Mouse (Mus musculus) common myeloid progenitor, adult 5-6 weeks (primary cell): Measurements from ENCODE around the gene Hsf4. TPM values are rescaled to one million over a fixed set of nuclear protein-coding genes. Genes with fewer than 3 reads are reported as not detected.
"Not testable (repeated sequence)": the region's sequence is repeated elsewhere in the genome, so short reads cannot be mapped to it uniquely, and the experiment has no call there.

ENCODE experiments used
- ATAC-seq: replicated peaks from 2 replicates; pipeline ENCODE4 v1.8.0; 2016; ENCODE audit warnings: low read depth, mild to moderate bottlenecking, moderate TSS enrichment, inconsistent platforms; ENCODE audit not compliant: poor library complexity, severe bottlenecking
- total RNA-seq: library from RNA; stranded (forward); fragments of 200-1000, 187-1606 nt; gene quantifications from 2 replicates; pipeline ENCODE4 v1.2.3, GENCODE M21; 2017

Hsf4 gene
- total RNA-seq = not detected in 2 replicates

DNA sequence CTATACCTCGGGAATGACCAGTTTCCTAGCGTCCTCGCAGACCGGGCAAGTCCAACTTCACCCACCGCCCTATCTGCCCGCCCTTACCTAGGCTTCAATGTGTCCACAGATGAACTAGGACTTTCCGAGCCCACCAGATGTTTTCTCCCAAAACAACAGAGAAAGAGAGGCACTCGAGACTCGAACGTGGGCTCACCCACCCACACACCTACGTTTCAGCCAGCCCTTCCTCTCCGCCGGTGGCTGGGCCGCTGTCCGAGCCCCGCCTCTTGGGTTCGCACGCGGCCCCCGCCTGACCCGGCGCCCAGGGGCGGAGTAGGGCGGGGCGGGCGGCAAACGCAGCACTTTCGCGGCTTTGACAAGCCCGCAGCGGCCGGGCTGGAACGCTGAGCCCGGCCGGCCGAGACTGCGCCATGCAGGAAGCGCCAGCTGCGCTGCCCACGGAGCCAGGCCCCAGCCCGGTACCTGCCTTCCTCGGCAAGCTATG is at the start of gene Hsf4:
TSS of gene Hsf4 (plus strand) at position 341 of the 487 bp plus-strand sequence.
- peak; percentile 9 for ATAC-seq

DNA sequence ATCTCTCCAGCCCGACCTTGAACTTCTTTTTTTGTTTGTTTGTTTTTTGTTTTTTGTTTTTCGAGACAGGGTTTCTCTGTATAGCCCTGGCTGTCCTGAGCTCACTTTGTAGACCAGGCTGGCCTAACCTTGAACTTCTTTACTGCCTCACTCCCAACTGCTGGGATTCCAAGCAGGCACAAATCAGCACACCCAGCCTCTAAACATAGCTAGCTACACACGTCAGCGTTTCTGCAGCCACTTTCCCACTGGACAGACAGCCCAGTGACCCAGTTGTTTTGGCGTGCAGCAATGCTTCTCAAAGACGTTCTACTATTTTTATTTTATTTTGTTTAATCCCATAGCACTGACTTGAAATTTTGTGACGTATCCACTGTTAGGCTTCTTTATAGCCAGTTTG is 45.8 kb upstream of the Hsf4 start:
- no peak for ATAC-seq

DNA sequence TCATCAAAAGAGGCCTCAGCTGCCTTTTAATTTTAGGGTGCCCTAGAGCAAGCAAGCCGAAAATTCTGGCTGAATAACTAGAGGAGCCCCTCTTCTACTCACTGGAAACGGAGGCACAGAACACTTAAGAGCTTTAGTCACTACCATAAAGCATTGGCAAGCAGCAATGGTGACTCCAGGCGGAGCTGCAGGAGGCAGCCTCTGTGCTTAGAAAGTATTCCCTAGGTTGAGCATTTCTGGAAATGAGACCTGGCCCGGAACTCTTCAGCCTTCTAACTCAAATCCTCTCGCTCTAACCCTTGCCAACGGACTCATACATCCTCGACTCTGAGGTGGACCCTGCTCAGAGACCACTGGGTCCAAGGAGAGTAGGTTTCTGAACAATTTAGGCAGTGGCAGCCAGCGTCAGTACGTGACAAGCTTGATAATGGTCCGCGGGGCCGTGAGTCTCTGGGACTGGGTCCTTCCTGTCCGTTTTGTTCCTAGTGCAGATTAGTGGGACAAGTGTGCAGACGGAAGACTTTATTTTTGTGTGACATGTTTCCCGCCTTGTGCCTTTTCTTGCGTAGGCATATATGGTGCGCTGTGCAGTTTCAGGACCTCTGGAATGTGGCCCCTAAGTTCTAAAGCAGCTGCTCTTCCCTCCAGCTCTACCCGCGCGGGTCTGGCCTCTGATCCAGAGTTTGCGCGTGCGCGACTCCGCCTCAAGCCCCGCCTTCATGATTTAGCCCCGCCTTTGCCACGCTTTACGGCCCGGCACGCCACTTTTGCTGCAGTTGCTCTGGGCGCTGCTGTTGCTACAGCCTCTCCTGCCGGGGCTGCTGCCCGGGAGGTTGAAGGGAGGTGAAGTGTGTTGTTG is 45.0 kb upstream of the Hsf4 start, which contains the start of gene D230025D16Rik:
TSS of gene D230025D16Rik (plus strand) at position 733 of the 859 bp plus-strand sequence.
- ATAC-seq = peak; percentile 94

DNA sequence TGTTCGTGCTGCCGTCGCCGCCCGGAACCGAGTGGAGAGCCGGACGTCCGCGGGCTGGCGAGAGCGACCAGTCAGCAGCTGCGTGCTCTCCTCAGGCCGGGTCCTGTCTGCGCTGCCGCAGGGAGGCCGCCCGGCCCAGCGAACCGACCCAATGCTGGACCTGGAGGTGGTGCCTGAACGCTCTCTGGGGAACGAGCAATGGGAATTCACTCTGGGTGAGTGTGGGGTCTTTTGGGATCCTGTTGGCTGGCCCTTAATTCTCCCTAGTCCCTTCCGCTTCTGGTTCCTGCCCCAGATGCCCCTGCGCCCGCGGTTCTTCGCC is 44.4 kb upstream of the Hsf4 start:
- ATAC-seq = no peak

DNA sequence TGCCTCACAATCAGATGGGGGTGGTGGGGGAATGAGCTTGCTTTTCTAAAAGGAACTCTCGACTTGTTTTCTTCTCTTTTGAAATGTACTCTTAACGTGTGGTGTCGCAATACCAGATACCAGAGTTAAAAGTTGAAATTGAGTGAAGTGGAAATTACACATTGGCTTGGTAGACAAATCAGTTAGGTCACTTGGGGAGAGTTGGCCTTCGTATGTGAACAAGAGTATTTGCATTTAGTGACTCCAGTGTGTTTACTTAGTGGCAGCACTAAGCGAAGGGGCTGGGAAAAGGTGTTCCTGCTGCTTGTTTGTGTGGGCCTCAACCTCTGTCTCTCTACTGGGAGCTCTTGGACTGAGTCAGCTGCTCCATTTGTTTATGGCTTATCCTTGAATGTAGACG is 43.7 kb upstream of the Hsf4 start:
- peak; percentile 29; the same call in 1 of the 2 replicates for ATAC-seq

DNA sequence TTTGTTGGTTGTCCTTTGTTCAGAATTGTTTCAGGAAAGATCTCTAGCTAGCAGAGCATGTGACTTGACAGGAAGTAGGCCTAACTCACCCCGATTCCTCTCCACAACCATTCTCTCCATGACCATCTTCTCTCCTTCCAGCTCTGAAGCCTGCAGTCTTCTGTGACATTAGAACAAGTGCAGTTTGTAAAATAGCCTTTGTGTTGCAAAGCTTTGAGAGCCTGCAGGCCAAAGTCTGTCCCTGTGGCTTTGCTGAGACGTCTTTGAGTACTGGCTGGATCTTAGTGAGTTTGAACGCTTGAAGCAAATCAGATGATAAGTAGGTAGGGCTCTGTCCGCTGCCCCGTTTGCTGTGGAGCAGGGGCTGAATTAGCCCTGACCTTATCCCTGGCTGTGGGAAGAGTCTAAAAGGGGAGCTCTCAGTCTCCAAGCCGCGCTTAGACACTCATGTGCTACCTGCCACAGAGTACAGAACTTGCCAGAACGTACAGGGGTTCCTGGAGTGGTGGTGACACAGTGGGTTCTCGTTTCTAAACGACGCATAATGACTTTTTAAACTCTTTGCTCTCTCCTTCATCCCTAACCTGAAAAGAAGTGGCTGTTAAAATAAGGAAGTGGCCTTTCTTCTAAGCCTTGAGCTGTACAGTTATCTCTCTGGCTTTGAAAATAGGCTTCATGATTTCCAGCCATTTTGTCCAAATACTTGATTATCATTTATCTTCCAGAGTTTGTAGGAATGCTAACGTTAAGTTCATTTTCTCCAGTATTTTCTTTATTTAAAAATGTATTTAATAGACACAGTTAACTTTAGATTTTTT is 37.9 kb upstream of the Hsf4 start:
- ATAC-seq = 0 out of 2 replicates have a peak, but pooled peaks have one; percentile 36

DNA sequence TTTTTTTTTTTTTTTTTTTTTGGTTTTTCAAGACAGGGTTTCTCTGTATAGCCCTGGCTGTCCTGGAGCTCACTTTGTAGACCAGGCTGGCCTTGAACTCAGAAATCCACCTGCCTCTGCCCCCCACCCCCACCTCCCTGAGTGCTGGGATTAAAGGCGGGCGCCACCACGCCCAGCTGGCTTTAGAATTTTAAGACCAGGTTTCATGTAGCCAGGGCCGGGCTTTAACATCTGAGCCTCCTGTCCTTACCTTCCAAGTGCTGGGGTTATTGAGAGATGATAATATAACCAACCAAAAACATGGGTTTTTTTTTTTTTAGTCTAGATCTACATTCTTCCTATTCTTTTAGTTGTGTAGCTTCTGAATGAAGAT is 37.3 kb upstream of the Hsf4 start:
- not testable (repeated sequence) for ATAC-seq

DNA sequence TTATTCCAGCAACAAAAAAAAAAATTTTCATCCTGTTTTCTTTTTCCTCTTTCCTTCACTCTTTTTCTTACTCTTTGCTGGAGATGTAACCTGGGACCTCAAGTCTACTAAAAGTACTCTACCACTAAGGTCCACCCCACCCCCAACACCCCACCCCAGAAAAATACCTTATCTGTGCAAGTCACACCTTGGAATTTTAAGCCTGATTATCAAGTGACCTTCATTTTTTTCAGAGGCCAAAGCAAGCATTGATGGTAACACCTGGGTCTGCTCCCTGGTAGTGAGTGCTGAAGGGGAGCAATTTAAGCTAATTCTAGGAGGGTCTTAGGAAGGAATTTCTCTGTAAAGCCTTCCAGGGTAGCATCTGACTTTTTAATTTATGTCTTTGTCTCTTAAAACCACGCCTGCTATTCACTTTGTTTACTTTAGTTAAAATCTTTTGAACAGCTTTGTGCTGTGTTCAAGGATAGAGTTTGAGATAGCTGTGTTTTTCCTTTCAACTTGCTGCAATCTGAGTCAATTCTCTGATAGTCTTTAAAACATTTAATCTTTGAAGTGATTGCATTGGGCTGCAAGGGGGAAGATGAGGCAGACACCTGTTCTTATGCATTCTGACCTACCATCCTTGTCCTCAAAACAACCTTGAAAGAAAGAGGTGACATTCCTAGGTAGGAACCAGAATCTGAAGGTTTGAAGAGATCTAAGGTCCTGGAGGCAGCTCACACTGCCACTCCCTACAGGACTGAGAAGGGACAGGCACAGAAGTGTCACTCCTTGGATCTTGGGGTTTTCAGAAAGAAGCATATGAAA is 36.3 kb upstream of the Hsf4 start:
- no peak for ATAC-seq

DNA sequence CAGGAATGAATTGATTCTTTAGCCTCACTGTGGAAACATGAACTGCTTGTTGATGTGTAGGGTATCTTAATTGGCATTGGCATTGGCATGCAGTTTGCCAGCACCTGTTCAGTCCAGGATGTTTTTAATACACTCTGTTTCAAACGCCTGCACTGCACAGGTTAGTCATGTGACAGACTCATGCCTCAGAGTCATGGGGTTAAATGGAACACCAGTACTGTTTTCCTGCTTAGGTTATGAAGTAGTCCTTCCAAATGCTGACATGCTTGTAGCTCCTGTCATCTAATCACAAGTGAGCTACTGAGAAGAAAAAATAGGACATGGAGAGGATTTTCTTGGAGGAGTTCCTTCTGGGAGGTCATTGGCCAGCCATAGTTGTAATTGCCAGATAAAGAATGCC is 34.4 kb upstream of the Hsf4 start:
- ATAC-seq = no peak

DNA sequence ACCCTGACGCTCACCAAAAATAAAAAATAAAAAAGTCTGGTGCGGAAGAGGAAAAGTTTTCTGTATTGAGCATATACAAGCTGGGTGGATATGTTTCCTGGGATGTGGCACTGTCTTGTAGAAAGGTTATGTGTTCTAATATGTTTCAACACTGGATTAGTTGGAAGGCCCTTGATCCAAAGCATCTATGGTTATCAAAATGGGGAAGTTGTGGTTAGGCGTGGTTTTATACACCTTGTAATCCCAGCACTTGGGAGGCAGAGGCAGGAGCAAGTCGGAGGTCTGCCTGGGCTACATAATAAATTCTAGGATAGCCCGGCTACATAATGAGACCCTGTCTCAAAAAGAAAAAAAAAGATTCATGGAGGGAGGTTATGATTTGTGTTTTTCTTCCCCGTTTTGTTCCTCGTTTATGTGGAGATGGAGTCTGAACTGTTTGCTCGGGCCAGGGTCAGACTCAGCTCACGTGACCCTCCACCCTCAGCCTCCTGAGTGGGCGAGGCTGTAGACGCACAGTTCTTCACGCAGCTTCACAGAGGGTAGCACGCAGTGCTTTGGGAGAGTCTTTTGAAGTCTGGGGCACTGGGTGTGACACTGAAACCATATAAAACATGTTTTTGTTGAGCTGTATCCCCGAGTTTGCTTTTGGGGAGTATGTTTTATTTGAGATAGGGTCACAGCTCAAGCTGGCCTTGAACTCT is 32.0 kb upstream of the Hsf4 start:
- peak; percentile 42 for ATAC-seq

DNA sequence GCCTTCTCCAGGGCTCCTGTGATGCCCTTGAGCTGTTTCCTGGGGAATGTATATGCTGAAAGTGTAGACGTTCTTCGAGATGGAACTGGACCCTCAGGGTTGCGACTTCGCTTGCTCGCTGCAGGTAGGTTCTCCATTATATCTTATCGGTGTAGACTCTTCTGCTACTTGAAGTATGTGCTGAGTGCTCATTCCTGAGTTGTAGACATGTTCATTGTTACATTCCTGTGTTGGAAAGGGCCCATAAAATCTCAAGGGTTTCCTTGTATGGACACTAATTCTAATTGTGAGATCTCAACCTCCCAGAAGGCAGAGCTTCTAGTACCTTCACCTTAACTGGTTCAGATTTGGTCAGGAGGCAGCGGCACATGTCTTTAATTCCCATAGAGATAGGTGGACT is 28.6 kb upstream of the Hsf4 start:
- ATAC-seq = no peak

DNA sequence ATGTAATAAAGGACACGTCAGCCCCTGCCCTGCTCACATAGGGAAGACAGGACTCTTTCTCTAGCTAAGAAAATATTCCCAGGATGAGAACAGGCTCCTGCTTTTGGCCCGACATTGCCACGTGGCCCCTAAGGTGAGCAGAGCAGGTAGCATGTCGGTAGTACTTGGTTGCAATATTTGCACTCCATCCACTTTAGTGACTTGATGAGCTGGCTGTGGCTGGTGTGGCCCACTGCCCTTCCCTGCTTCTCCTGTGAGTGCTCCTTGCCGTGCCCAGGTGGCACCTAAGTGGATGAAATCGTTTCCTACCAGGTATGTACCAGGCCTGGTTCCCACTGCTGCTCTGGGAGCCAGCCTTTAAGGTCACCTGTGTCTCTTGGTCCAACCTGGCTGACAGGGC is 17.6 kb upstream of the Hsf4 start:
- no peak for ATAC-seq

DNA sequence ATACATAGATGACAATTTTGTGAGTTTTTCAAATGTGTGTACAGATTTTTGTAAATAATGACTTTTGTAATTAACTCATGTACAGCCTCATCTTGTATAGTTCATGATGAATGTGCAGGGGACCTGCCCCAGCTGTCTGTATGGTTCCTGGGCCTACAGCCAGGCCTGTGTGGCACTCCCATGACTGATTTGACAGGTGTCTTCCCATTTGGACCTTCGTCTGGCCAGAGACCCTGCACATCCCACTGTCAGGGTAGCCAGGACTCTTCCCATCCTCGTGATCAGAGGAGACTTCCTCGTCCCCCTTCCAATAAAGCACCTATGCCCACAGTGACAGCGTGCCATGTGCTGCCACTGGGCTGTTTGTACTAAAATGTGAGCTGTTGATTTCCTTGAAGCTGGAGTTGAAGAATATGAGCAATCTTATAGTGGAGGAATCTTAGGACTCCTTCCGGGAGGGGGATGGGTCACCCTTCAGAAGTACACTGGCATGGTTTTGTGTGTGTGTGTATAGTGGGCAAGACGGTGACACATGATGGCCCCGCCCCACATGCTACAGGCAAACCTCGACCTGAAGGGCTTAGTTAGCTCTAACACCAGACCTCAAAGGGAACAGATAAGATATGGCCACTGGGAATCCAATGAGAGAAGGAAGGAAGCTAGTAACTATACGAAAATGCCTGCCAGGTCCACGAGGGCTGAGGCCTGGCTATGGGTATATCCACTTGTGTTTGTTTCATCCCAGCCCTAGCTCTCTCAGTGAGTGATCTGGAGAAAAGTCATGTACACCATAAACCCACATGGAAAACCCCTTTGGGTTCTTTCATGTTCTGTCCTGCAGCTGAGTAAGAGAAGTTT is 16.7 kb upstream of the Hsf4 start:
- ATAC-seq = no peak

DNA sequence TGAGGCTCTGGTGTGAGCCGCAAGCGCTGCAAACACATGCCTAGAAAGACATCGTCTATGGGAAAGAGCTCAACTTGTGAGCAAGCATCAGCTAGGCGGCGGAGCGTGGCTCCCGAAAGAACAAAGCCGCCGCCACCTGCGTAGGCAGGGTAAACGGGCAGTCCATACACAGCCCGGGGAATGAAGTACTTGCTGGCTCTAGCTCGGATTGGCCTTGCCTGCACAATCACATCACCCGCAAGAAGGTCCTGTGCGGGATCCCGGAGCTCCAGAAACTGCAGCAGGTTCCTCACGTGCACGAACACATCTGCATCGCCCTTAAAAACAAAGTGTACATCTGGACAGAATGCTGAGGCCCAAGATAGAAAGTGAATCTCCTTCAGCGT is 15.8 kb upstream of the Hsf4 start:
- ATAC-seq = 0 out of 2 replicates have a peak, but pooled peaks have one; percentile 1

DNA sequence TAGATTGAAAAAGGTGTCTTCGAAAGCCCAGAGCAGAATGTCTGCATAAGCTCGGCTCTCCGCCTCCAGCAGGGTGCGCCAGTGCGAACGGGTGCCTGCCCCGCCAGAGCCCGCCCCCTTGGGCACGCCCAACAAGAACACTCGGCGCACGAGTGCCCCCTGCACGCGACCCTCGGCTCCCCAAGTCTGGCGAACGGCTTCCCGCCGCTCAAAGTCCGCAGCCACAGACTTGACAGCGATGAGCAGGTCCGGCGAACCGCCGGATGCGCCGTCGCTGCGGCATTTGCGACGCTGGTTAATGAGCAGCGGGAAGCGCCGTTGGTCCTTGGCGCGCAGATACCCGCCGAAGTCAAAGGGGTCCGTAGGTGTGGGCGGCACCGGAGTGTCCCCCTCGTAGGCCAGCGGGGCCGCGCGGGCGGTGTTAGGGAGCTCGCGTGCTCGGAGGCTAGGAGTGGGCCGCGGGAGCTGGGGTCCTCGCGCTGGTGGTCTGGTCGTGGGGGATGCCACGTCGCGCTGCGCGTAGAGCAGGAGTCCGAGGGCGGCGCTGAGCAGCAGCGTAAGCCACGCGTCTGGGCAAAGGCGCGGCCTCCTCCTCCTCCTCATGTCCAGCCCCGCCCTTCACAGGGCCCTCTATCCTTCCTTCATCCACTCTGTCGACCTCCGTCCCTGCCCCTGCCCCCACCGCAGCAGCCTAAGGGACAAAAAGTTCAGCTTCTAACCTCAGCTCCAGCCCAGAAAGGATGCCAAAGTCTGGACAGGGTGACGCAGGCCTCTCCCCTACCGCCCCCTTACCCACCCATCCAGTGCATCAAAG is 15.2 kb upstream of the Hsf4 start:
- peak; percentile 87 for ATAC-seq

DNA sequence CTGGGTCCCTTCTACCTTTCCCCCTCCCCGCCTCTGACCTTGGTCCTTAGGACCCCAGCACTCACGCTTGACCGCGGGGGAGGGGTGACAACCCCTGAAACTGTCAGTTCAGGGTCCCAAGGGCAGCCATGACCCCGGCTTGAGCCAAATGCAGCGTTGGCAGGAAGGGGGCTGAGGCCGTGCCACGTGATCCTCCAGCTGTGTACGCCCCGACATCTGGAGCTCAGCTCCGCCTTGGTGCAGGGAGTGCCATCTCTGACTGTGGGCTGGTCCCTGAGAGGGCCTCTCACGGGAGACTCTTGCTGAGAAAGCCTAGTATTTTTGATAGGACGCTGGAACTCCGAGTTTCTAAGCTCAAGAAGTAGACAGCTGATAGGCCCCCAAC is 14.6 kb upstream of the Hsf4 start, which contains the start of gene B3gnt9:
TSS of gene B3gnt9 (minus strand) at position 188 of the 385 bp plus-strand sequence.
- peak; percentile 42 for ATAC-seq

DNA sequence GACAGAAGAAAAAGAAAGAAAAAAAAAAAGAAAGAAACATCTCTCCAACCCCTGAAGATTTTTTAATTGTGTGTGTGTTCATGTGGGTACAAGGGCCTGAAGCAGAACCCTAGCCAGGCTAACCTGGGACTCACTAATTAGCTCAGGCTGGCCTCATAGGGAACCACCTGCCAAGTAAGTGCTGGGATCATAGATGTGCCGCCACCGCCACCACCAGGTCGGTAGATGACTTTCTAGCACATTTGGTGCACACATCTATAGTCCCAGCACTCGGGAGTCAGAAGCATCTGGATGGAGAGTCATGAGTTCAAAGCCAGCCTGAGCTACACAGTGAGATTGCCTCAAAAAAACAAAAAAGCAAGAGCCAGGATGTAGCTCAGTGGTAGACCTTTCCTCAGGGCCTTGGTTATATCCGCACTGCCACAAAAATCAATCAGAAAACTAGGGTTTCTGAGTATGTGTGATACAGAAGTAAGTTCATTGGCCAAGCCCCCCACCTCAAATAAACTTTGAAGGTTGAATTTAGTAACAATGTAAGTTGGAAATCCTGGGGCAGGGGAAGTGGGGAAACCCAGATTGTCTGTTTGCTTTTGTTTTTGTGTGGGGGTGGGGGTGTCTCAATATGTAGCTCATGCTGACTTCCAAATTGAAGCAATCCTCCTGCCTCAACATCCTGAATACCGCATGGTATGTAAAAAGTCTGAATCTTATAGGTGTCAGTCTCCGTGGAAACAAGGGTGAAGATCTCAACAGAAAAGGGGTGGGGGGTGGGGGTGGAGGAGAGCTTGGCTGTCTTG is 12.1 kb upstream of the Hsf4 start:
- no peak for ATAC-seq
